Mouse (Mus musculus) midbrain, embryonic 16.5 days (tissue): Measurements from ENCODE around the gene Nxt1. TPM values are rescaled to one million over a fixed set of nuclear protein-coding genes. Genes with fewer than 3 reads are reported as not detected.

Experiments
- ATAC-seq: fragments of 200-750 bp; cut with Nextera tagmentation; 2 replicates; pipeline ENCODE4 v1.8.0; 2017; ENCODE audit warnings: moderate TSS enrichment
- H3K27ac ChIP-seq: fragments of 300-500 bp; sonication (generic); 2 replicates; pipeline ENCODE4 v1.5.1; 2014; ENCODE audit warnings: mild to moderate bottlenecking, low read length, mixed read lengths
- H3K27me3 ChIP-seq: fragments of 300-500 bp; sonication (generic); 2 replicates; pipeline ENCODE4 v1.6.1; 2014; ENCODE audit warnings: low read depth, low read length, mixed read lengths; ENCODE audit not compliant: control insufficient read depth, insufficient read depth
- H3K36me3 ChIP-seq: fragments of 300-500 bp; sonication (generic); 2 replicates; pipeline ENCODE4 v1.6.1; 2014; ENCODE audit warnings: mild to moderate bottlenecking, low read length, moderate library complexity, mixed read lengths; ENCODE audit not compliant: control insufficient read depth, insufficient read depth
- H3K4me1 ChIP-seq: fragments of 300-500 bp; sonication (generic); 2 replicates; pipeline ENCODE4 v1.6.1; 2014; ENCODE audit warnings: mild to moderate bottlenecking, low read length, mixed read lengths; ENCODE audit not compliant: control insufficient read depth, insufficient read depth
- H3K4me2 ChIP-seq: fragments of 300-500 bp; sonication (generic); 2 replicates; pipeline ENCODE4 v1.6.1; 2014; ENCODE audit warnings: mild to moderate bottlenecking, low read length, mixed read lengths
- H3K4me3 ChIP-seq: fragments of 300-500 bp; sonication (generic); 2 replicates; pipeline ENCODE4 v1.5.1; 2014; ENCODE audit warnings: low read depth, mild to moderate bottlenecking, low read length, moderate library complexity, mixed read lengths
- H3K9ac ChIP-seq: fragments of 300-500 bp; sonication (generic); 2 replicates; pipeline ENCODE4 v1.6.1; 2014; ENCODE audit warnings: low read depth, low read length, mixed read lengths
- H3K9me3 ChIP-seq: fragments of 300-500 bp; sonication (generic); replicated peaks from 2 replicates; pipeline ENCODE4 v1.6.1; 2014; ENCODE audit warnings: mild to moderate bottlenecking, low read length, mixed read lengths; ENCODE audit not compliant: control insufficient read depth, poor library complexity, severe bottlenecking
- WGBS: fragments of 180-500 bp; shearing (Covaris S2); extraction: QIAGEN DNeasy Blood & Tissue Kit; methylation state at CpG from one replicate; pipeline ENCODE4 v1.1.7; 2014; 5-methylcytosine and 5-hydroxymethylcytosine counted together
- polyA plus RNA-seq: library from polyadenylated mRNA; unstranded; fragments of >200 nt; fragmentation: Nextera tagmentation; extraction: Ambion mirVana; gene quantifications from 2 replicates; pipeline ENCODE4 v1.2.1, GENCODE M21; 2015

Nxt1 gene
- polyA plus RNA-seq, 1 experiment from 2014 or later, result 36.8 TPM

DNA sequence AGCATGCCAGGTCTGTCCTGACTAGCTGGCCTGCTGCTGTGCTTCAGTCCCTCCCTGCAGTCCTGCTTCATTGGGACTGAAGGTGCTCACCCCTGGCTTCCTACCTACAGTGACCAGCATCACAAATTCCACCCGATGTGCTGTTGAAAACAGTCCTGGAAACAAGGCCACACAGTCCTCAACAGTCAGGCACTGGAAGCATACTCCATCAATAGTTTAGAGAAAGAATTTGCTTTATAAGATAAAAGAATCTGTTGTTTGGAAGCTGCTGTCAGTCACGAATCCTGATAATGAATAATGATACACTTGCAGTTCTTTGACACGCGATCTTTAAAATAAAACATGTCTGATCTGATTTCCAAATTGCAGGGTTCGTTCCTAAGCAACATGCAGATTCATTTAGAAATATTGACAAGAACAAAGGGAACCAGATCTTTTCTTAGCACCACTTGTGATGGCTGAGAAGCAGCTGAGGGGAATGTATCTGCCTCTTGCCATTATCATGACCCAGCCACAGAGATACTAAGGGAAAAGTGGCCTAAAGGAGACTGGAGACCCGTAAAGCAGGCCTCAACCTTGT lies 27.9 kb upstream of the Nxt1 start:
- H3K4me1 ChIP-seq, result no peaks in the 10 kb centered on the region
- no peaks in the 10 kb centered on the region for H3K36me3 ChIP-seq
- H3K27ac ChIP-seq, result no peak overlapping the region
- 75% methylated on average over 6 of the region's 6 CpGs for WGBS
- no peak for ATAC-seq
- no peak overlapping the region for H3K4me2 ChIP-seq
- H3K9me3 ChIP-seq, result no peaks in the 10 kb centered on the region
- no peak overlapping the region for H3K9ac ChIP-seq
- no peaks in the 10 kb centered on the region for H3K27me3 ChIP-seq
- no peak overlapping the region for H3K4me3 ChIP-seq

DNA sequence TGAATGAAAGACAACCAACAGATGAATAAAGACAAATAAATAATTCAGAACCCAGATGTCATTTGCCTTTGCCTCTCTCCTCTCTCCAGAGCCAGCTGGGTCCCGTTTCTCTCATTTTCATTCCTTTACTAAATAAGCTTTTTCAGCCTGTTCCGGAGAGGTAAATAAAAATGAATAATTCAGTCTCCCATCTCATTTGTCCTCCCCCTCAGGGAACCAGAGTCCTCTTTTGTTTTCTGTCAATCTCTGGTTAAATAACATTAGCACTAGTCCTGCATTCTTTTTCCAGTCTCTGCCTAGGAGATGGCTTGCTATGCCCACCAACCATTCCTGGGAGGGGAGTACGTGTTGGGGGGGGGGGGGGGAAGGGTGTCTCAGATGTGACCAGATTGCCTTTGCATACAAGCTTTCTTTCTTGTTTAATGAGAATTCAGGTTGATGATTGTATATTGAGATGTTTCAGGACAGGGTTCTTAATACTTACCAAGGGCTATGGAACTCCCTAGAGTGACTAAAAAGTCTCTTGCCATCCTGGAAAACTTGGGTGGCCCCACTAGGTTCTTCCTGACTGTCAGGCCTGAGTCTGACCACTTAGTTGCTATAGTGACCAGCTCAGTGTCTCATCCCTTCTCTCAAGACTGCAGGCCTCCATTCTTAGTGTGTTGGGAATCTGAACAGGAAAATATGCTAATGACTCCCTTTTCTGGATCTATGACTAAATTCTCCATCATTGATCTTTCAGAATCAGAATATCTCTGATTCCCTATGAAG lies 21.6 kb upstream of the Nxt1 start:
- H3K9me3 ChIP-seq, result no peaks in the 10 kb centered on the region
- H3K27me3 ChIP-seq, result no peaks in the 10 kb centered on the region
- ATAC-seq, result peak; percentile 57
- no peaks in the 10 kb centered on the region for H3K36me3 ChIP-seq
- H3K4me2 ChIP-seq, result no peak overlapping the region
- no peak overlapping the region for H3K9ac ChIP-seq
- no peak overlapping the region for H3K27ac ChIP-seq
- peaks cover 6% of the 10 kb centered on the region for H3K4me1 ChIP-seq
- H3K4me3 ChIP-seq, result no peak overlapping the region
- 2% methylated on average over 3 of the region's 3 CpGs for WGBS

DNA sequence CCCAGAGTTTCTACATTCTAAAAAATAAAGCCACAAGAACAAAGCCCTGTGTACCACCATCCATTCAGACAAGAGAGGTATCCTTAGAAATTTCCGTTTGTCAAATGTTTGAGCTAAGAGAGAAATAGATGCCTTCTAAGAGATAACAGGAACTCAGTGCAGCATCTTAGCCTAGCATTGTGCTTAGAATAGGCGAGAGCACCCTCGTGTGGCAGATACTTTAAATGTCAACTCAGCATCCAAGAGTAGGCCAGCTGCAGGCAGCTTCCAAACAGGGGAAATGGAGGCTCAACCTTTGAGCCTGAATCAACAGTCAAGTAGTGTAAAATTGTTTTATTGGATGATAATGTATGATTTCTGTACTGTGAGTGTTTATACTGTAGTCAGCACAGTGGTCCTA lies 17.4 kb upstream of the Nxt1 start:
- H3K27ac ChIP-seq, result no peak overlapping the region
- no peak overlapping the region for H3K4me3 ChIP-seq
- no peak overlapping the region for H3K4me2 ChIP-seq
- peaks cover 6% of the 10 kb centered on the region for H3K4me1 ChIP-seq
- peak; percentile 91 for ATAC-seq
- 1% methylated on average over 3 of the region's 3 CpGs for WGBS
- H3K27me3 ChIP-seq, result no peaks in the 10 kb centered on the region
- H3K9me3 ChIP-seq, result no peaks in the 10 kb centered on the region
- H3K36me3 ChIP-seq, result no peaks in the 10 kb centered on the region
- no peak overlapping the region for H3K9ac ChIP-seq

DNA sequence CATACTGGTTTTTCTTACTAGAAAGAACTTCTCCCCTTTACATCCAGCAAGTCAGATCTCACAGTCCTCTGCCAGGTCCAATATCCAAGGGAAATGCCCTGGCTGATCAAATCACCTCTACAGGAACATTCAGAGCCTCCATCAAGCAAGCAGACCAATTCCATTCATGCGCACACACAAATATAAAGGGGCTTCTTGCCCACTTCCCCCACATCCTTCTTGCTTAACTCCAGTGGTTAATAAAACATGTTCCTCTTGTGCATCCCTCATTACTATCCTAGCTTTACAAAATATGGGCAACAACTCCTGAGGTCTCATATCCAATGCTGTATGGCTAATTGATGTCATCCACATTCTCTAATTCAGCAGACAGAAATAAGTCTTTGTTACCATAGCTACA lies 8.9 kb upstream of the Nxt1 start:
- H3K4me3 ChIP-seq, result no peak overlapping the region
- no peaks in the 10 kb centered on the region for H3K9me3 ChIP-seq
- no peak overlapping the region for H3K27ac ChIP-seq
- H3K4me2 ChIP-seq, result no peak overlapping the region
- no peaks in the 10 kb centered on the region for H3K36me3 ChIP-seq
- WGBS, result 88% methylated on average over 1 of the region's 1 CpGs
- no peak overlapping the region for H3K9ac ChIP-seq
- no peaks in the 10 kb centered on the region for H3K27me3 ChIP-seq
- H3K4me1 ChIP-seq, result no peaks in the 10 kb centered on the region
- ATAC-seq, result no peak

DNA sequence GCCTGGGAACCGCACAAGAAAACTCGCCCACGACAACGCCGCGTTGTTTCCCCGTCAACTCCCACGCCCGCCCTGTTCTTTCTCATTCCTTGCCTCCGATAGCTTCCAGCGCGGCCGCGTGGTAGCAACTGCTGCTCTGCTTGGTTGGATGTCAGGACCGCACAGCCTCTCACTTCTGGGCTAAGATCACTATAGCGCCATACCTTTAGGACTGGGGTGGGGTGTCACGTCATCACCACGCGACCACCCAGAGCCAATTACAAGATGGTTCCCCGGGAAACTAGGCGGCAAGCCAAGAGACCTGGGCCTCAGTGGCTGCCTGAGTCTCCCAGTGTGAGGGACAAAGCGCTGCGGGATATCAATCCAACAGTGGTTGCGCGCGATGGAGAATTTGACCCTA lies 5.4 kb downstream of the Nxt1 start:
- Histone ChIP-seq H3K27me3 (no peaks in the 10 kb centered on the region), H3K4me3 (peak overlapping the region; percentile 44), H3K9me3 (no peaks in the 10 kb centered on the region), H3K9ac (peak overlapping the region; percentile 55; the same call in 1 of the 2 replicates), H3K4me2 (peak overlapping the region; percentile 58), H3K4me1 (peaks cover 52% of the 10 kb centered on the region), H3K27ac (peak overlapping the region; percentile 68), H3K36me3 (peaks cover 8% of the 10 kb centered on the region)
- WGBS, result 4% methylated on average over 26 of the region's 26 CpGs
- peak; percentile 29 for ATAC-seq

DNA sequence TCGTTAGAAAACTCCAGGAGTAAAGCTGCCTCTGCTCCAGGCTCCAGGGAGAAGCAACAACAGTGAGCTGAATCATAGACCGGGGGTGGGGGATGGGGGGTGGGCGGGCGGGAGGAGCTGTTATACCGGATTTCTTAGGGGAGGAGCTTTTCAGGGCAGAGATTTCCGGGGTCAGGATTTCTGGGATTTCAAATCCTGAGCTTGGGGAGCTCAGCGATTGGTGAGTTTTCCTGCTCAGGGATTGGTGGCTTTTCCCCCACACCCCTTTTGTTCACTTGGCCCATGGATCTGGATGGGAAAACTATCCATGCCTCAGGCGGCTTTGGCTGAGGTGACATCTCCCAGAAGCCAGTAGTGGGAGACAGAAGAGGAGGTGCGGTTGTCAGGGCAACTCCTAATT lies 6.9 kb downstream of the Nxt1 start:
- no peak for ATAC-seq
- H3K4me1 ChIP-seq, result peaks cover 42% of the 10 kb centered on the region

DNA sequence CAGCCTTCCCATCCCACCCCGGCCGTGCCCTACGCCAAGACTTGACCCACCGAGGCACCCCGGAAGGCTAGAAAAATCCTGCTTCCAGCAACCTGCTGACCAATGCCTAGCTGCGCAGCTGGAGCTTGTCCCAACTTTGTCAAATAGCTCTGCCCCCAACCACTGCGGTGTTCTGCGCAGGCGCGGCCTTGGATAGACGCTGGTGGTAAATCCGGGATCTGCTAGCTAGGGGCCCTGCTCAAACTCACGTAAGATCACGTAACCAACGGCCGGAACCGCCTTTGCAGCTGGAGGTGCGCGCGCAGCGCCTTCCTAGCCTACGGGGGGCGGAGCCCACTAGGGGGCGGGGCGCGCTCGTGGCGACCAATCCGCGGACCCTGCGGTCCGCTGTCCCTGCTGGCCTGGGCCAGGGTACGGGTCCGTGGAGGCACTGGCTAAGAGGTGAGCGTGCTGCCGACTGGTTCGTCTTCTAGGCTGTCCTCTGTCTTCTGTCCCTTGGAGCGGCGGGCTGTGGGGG lies 8.4 kb downstream of the Nxt1 start, which contains the start of gene Gzf1:
Gene Gzf1 (plus strand): TSS at position 249 of the 517 bp plus-strand sequence.
- H3K4me2 ChIP-seq, result peak within 1 kb of the TSS; percentile 97
- peaks cover 39% of the 10 kb centered on the region for H3K4me1 ChIP-seq
- H3K27ac ChIP-seq, result peak within 1 kb of the TSS; percentile 85
- ATAC-seq, result peak; percentile 95
- H3K9ac ChIP-seq, result peak within 1 kb of the TSS; percentile 89
- H3K4me3 ChIP-seq, result peak within 1 kb of the TSS; percentile 69
- H3K27me3 ChIP-seq, result no peaks in the 10 kb centered on the region
- under 1% methylated on average over 39 of the region's 39 CpGs for WGBS
- H3K36me3 ChIP-seq, result peaks cover 17% of the 10 kb centered on the region
- no peaks in the 10 kb centered on the region for H3K9me3 ChIP-seq

More for the DNA sequence above, 6.9 kb downstream of the Nxt1 start:
- peaks cover 13% of the 10 kb centered on the region for H3K36me3 ChIP-seq
- no peak overlapping the region for H3K9ac ChIP-seq
- H3K27me3 ChIP-seq, result no peaks in the 10 kb centered on the region
- under 1% methylated on average over 9 of the region's 9 CpGs for WGBS
- peak overlapping the region; percentile 66 for H3K27ac ChIP-seq
- H3K9me3 ChIP-seq, result no peaks in the 10 kb centered on the region
- peak overlapping the region; percentile 31 for H3K4me2 ChIP-seq
- no peak overlapping the region for H3K4me3 ChIP-seq

DNA sequence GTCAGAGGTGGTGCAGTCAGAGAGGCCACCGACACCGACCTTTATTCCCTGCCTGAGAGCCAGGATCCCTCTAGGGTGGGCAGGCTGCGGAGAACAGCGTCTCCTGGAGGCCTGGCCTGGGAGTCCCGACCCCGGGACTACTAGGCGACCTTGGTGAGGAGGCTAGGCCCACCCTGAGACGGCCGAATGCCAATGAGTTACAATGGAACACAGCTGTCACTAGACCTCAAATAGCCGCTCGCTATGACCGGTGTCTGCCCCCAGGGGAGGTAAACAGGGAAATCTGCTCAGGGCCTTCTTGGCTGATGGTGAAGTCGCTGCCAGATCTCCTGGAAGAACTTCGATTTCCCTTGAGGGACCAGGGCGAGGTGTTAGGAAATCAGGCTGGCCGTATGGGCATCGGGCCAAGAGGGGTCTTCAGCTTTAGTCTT lies 9.1 kb downstream of the Nxt1 start:
- Histone ChIP-seq H3K9ac (peak overlapping the region; percentile 89), H3K4me2 (peak overlapping the region; percentile 97), H3K9me3 (no peaks in the 10 kb centered on the region), H3K27me3 (no peaks in the 10 kb centered on the region), H3K27ac (peak overlapping the region; percentile 85), H3K4me1 (peaks cover 39% of the 10 kb centered on the region), H3K36me3 (peaks cover 13% of the 10 kb centered on the region), H3K4me3 (peak overlapping the region; percentile 69)
- 9% methylated on average over 17 of the region's 17 CpGs for WGBS
- ATAC-seq, result peak; percentile 72

DNA sequence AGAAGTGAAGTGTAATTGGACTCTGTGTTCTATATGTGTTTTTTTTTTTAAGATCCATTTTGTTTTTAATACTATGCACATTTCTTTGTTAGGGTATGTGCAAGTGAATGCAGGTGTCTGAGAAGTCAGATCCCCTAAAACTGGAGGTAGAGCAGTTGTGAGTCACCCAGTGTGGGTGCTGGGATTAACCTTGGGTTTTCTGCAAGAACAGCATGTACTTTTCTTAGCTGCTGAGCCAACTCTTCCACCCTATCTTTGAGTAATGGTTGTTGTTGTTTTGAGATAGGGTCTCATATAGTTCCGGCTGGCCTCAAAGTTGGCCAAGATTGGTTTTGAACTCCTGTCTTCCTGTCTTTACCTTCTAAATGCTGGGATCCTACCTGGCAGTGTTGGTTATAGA lies 10.6 kb downstream of the Nxt1 start:
- no peak overlapping the region for H3K9ac ChIP-seq
- no peak for ATAC-seq
- H3K36me3 ChIP-seq, result peaks cover 13% of the 10 kb centered on the region
- H3K9me3 ChIP-seq, result no peaks in the 10 kb centered on the region
- no peak overlapping the region for H3K4me2 ChIP-seq
- no peaks in the 10 kb centered on the region for H3K27me3 ChIP-seq
- peaks cover 33% of the 10 kb centered on the region for H3K4me1 ChIP-seq
- WGBS, result 91% methylated on average over 1 of the region's 1 CpGs
- H3K27ac ChIP-seq, result no peak overlapping the region
- no peak overlapping the region for H3K4me3 ChIP-seq
